Mouse (Mus musculus): ENCODE data around the gene Nckipsd. TPM values are rescaled to one million over a fixed set of nuclear protein-coding genes. Genes with fewer than 3 reads are reported as not detected.
A peak's percentile ranks its signal among the peaks of the same experiment; 100 is the strongest.

The Nckipsd gene
- total RNA-seq, 1 experiment: 17.4 TPM

DNA sequence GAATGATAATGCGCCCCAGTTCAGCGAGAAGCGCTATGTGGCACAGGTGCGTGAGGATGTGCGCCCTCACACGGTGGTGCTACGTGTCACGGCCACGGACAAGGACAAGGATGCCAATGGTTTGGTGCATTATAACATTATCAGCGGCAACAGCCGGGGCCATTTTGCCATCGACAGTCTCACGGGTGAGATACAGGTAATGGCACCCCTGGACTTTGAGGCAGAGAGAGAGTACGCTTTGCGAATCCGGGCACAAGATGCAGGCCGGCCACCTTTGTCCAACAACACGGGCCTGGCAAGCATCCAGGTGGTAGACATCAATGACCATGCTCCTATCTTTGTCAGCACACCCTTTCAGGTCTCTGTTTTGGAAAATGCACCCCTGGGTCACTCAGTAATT is 19.7 kb downstream of the Nckipsd start:
- no peak for TF ChIP-seq CHD2 (IDR thresholded peaks at IDR 0.05; ENCODE audit: low read depth, low read length)
- no peak for TF ChIP-seq MAFK (IDR thresholded peaks at IDR 0.05; ENCODE audit: insufficient read depth, low read depth, low read length)
- no peak for TF ChIP-seq ZC3H11A (IDR thresholded peaks at IDR 0.05; ENCODE audit: borderline replicate concordance, low read depth, low read length)
- no peak for TF ChIP-seq ZNF384 (IDR thresholded peaks at IDR 0.05; ENCODE audit: low read depth, low read length)
- no peak for TF ChIP-seq HCFC1 (IDR thresholded peaks at IDR 0.05; ENCODE audit: borderline replicate concordance, insufficient read depth, low read length)
- no peak overlapping the region for H3K9ac ChIP-seq (ENCODE audit: insufficient read depth, low read depth, low read length, poor library complexity, severe bottlenecking)
- no peak for DNase-seq (ENCODE audit: low read depth, low spot score)
- no peak overlapping the region for H3K27ac ChIP-seq (ENCODE audit: insufficient read depth, low read depth, low read length, poor library complexity, severe bottlenecking)
- no peaks in the 10 kb centered on the region for H3K36me3 ChIP-seq (ENCODE audit: control insufficient read depth, insufficient read depth, low read length, poor library complexity, severe bottlenecking)
- peak overlapping the region in 1 of 2 experiments; percentile 57; a peak in 1 of 4 replicates for H3K4me3 ChIP-seq (ENCODE audit: insufficient read depth in 1 of 2, low read depth in 1 of 2, low read length in 2 of 2, poor library complexity in 1 of 2, severe bottlenecking in 1 of 2)
- in situ Hi-C loops (cut with MboI; ENCODE audit: low sequenced_read_pairs in 2 of 2, unreplicated experiment in 2 of 2): no loop called here
- H3K9me3 ChIP-seq (ENCODE audit: control insufficient read depth, insufficient read depth, low read depth, low read length): no peaks in the 10 kb centered on the region
- peaks cover 0 to 14% of the 10 kb centered on the region in 2 experiments; a peak in 2 of 4 replicates for H3K4me1 ChIP-seq (ENCODE audit: control insufficient read depth in 2 of 2, insufficient read depth in 2 of 2, low read length in 2 of 2, poor library complexity in 1 of 2)

DNA sequence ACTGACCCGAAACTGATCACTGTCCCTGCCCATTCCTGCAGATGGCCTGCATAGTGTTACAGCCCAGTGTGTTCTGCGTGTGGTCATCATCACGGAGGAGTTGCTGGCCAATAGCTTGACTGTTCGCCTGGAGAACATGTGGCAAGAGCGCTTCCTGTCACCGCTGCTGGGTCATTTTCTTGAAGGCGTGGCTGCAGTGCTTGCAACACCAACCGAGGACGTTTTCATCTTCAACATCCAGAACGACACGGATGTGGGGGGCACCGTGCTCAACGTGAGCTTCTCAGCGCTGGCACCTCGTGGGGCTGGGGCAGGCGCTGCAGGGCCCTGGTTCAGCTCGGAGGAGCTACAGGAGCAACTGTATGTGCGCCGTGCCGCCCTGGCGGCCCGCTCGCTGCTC is 23.5 kb downstream of the Nckipsd start:
- in situ Hi-C loops (cut with MboI; ENCODE audit: low sequenced_read_pairs in 2 of 2, unreplicated experiment in 2 of 2): no loop called here
- Histone ChIP-seq H3K9me3 (ENCODE audit: control insufficient read depth, insufficient read depth, low read depth, low read length) (no peaks in the 10 kb centered on the region), H3K36me3 (ENCODE audit: control insufficient read depth, insufficient read depth, low read length, poor library complexity, severe bottlenecking) (no peaks in the 10 kb centered on the region; the same call in 1 of the 2 replicates), H3K4me3 (ENCODE audit: insufficient read depth in 1 of 2, low read depth in 1 of 2, low read length in 2 of 2, poor library complexity in 1 of 2, severe bottlenecking in 1 of 2) (peak overlapping the region; percentile 69 to 96), H3K27ac (ENCODE audit: insufficient read depth, low read depth, low read length, poor library complexity, severe bottlenecking) (no peak overlapping the region), H3K9ac (ENCODE audit: insufficient read depth, low read depth, low read length, poor library complexity, severe bottlenecking) (peak overlapping the region; percentile 49), H3K4me1 (ENCODE audit: control insufficient read depth in 2 of 2, insufficient read depth in 2 of 2, low read length in 2 of 2, poor library complexity in 1 of 2) (peaks cover 0 to 11% of the 10 kb centered on the region in 2 experiments; a peak in 2 of 4 replicates)
- TF ChIP-seq HCFC1 (IDR thresholded peaks at IDR 0.05; ENCODE audit: borderline replicate concordance, insufficient read depth, low read length): no peak
- no peak for TF ChIP-seq ZNF384 (IDR thresholded peaks at IDR 0.05; ENCODE audit: low read depth, low read length)
- no peak for TF ChIP-seq ZC3H11A (IDR thresholded peaks at IDR 0.05; ENCODE audit: borderline replicate concordance, low read depth, low read length)
- no peak for TF ChIP-seq MAFK (IDR thresholded peaks at IDR 0.05; ENCODE audit: insufficient read depth, low read depth, low read length)
- no peak for TF ChIP-seq CHD2 (IDR thresholded peaks at IDR 0.05; ENCODE audit: low read depth, low read length)
- DNase-seq (ENCODE audit: low read depth, low spot score): no peak

DNA sequence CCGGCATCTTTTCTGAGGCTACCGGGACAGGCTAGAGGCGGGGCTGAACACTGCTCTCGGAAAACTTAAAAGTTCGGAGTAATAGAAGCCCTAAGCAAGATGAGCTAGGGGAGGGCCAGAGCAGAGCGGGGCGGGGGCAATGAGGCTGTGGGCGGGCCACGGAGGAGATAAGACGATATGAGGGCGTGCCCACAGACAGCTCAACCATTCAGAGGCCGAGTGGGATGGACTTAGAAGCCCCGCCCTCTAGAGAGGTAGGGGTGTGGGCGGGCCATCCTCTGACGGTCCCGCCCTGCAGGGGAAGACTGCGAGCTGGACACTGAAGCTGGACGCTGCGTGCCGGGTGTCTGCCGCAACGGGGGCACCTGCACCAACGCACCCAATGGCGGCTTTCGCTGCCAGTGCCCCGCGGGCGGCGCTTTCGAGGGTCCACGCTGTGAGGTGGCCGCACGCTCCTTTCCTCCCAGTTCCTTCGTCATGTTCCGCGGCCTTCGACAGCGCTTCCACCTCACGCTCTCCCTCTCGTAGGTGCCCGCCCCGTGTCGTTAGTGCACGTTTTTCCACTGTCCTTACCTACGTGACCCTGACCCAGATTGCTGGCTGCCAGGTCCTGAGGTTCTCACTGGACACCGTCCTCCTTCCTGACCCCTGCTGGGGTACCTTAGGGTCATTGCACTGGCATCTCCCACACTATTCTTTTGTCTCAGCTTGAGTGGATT is 24.4 kb downstream of the Nckipsd start:
- in situ Hi-C loops (cut with MboI; ENCODE audit: low sequenced_read_pairs in 2 of 2, unreplicated experiment in 2 of 2): no loop called here
- TF ChIP-seq CHD2 (IDR thresholded peaks at IDR 0.05; ENCODE audit: low read depth, low read length): no peak
- TF ChIP-seq MAFK (IDR thresholded peaks at IDR 0.05; ENCODE audit: insufficient read depth, low read depth, low read length): no peak
- TF ChIP-seq ZNF384 (IDR thresholded peaks at IDR 0.05; ENCODE audit: low read depth, low read length): no peak
- no peak for TF ChIP-seq HCFC1 (IDR thresholded peaks at IDR 0.05; ENCODE audit: borderline replicate concordance, insufficient read depth, low read length)
- no peak for TF ChIP-seq ZC3H11A (IDR thresholded peaks at IDR 0.05; ENCODE audit: borderline replicate concordance, low read depth, low read length)
- Histone ChIP-seq H3K9me3 (ENCODE audit: control insufficient read depth, insufficient read depth, low read depth, low read length) (no peaks in the 10 kb centered on the region), H3K27ac (ENCODE audit: insufficient read depth, low read depth, low read length, poor library complexity, severe bottlenecking) (no peak overlapping the region), H3K9ac (ENCODE audit: insufficient read depth, low read depth, low read length, poor library complexity, severe bottlenecking) (peak overlapping the region; percentile 49), H3K4me3 (ENCODE audit: insufficient read depth in 1 of 2, low read depth in 1 of 2, low read length in 2 of 2, poor library complexity in 1 of 2, severe bottlenecking in 1 of 2) (peak overlapping the region; percentile 69 to 96), H3K36me3 (ENCODE audit: control insufficient read depth, insufficient read depth, low read length, poor library complexity, severe bottlenecking) (no peaks in the 10 kb centered on the region; the same call in 1 of the 2 replicates), H3K4me1 (ENCODE audit: control insufficient read depth in 2 of 2, insufficient read depth in 2 of 2, low read length in 2 of 2, poor library complexity in 1 of 2) (peaks cover 0 to 8% of the 10 kb centered on the region in 2 experiments; a peak in 2 of 4 replicates)
- peak; percentile 96 for DNase-seq (ENCODE audit: low read depth, low spot score)

DNA sequence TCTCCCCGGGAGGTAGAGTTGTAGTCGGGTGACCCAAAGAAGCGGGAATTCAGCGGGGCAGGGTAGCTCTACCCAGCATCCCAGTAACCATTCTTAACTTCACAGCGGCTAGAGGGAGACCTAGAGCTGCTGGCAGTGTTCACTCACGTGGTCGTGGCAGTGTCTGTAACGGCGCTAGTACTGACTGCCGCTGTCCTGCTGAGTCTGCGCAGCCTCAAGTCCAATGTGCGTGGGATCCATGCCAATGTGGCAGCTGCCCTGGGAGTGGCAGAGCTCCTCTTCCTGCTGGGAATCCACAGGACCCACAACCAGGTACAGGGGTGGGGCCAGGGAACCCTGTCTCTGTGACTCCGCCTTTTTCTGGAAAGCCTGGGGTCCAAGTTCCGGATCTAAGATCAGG is 34.8 kb downstream of the Nckipsd start:
- no peak for DNase-seq (ENCODE audit: low read depth, low spot score)
- in situ Hi-C loops (cut with MboI; ENCODE audit: low sequenced_read_pairs in 2 of 2, unreplicated experiment in 2 of 2): no loop called here
- H3K27ac ChIP-seq (ENCODE audit: insufficient read depth, low read depth, low read length, poor library complexity, severe bottlenecking): no peak overlapping the region
- peak overlapping the region; percentile 19 to 39; a peak in 2 of 4 replicates for H3K4me3 ChIP-seq (ENCODE audit: insufficient read depth in 1 of 2, low read depth in 1 of 2, low read length in 2 of 2, poor library complexity in 1 of 2, severe bottlenecking in 1 of 2)
- H3K9ac ChIP-seq (ENCODE audit: insufficient read depth, low read depth, low read length, poor library complexity, severe bottlenecking): peak overlapping the region; percentile 39; the same call in 1 of the 2 replicates
- H3K36me3 ChIP-seq (ENCODE audit: control insufficient read depth, insufficient read depth, low read length, poor library complexity, severe bottlenecking): peaks cover 3% of the 10 kb centered on the region; the same call in 1 of the 2 replicates
- no peak for TF ChIP-seq ZC3H11A (IDR thresholded peaks at IDR 0.05; ENCODE audit: borderline replicate concordance, low read depth, low read length)
- no peak for TF ChIP-seq CHD2 (IDR thresholded peaks at IDR 0.05; ENCODE audit: low read depth, low read length)
- no peak for TF ChIP-seq ZNF384 (IDR thresholded peaks at IDR 0.05; ENCODE audit: low read depth, low read length)
- no peak for TF ChIP-seq HCFC1 (IDR thresholded peaks at IDR 0.05; ENCODE audit: borderline replicate concordance, insufficient read depth, low read length)
- no peak for TF ChIP-seq MAFK (IDR thresholded peaks at IDR 0.05; ENCODE audit: insufficient read depth, low read depth, low read length)
- peaks cover 0 to 10% of the 10 kb centered on the region in 2 experiments; a peak in 1 of 4 replicates for H3K4me1 ChIP-seq (ENCODE audit: control insufficient read depth in 2 of 2, insufficient read depth in 2 of 2, low read length in 2 of 2, poor library complexity in 1 of 2)
- no peaks in the 10 kb centered on the region for H3K9me3 ChIP-seq (ENCODE audit: control insufficient read depth, insufficient read depth, low read depth, low read length)
